In genomic region chr15:86773041-86773440, GRCm38 (mm10) we compare ENCODE assay signal across 30 mouse cellular contexts.
A peak's percentile ranks its signal among the peaks of the same experiment; 100 is the strongest.
DNase-seq lines count a peak whose midpoint lies in the region; ATAC-seq and TF ChIP-seq lines count a peak whose summit lies in the region.
"Had no signal": no experiment of that assay in that cellular context is flagged by ENCODE, and none has a peak within 500 bp of the region (broad histone marks: within the 10 kb centered on the region; RNA-seq: fewer than 3 reads in every experiment).

No protein-coding gene starts in this region.

- H3K27me3 ChIP-seq in lung, postnatal 0 days (replicated peaks; ENCODE audit: insufficient read depth, low read length), result no peaks in the 10 kb centered on the region
- H3K27me3 ChIP-seq: CH12.LX; embryonic facial prominence, embryonic 12.5 days; embryonic facial prominence, embryonic 15.5 days; heart, embryonic 15.5 days; hindbrain, embryonic 13.5 days had no signal

- peak; percentile 30 to 43 for DNase-seq in left cerebral cortex, adult 18-20 months (ENCODE audit: low spot score in 2 of 2)
- DNase-seq in left cerebral cortex, adult 8-10 months (ENCODE audit: low spot score in 2 of 2), result no peak
- DNase-seq in lung, postnatal 0 days (ENCODE audit: low spot score), result no peak
- no peak for DNase-seq in lung, postnatal 25 days (ENCODE audit: low spot score)
- peak; percentile 54 for DNase-seq in lung, postnatal 10 days
- DNase-seq in lung, postnatal 4 days, result peak; percentile 25 to 46
- DNase-seq in kidney, adult 11 months, result no peak
- DNase-seq: adrenal gland, postnatal 10 days; adrenal gland, postnatal 36 days; B cell, adult 2 months; cerebellum, adult 11 months; cerebellum, adult 2 months; cerebellum, adult 9-11 months; cerebellum, postnatal 25 days; forebrain, postnatal 0 days; gastrocnemius, postnatal 14 days; heart, adult 11 months; heart, postnatal 10 days; heart, postnatal 36 days had no signal

- H3K4me3 ChIP-seq in lung, postnatal 0 days (ENCODE audit: low read depth, low read length), result no peak overlapping the region
- H3K4me3 ChIP-seq: embryonic facial prominence, embryonic 12.5 days; embryonic facial prominence, embryonic 15.5 days; heart, embryonic 12.5 days; heart, embryonic 15.5 days; hindbrain, embryonic 10.5 days; hindbrain, embryonic 13.5 days had no signal

- no peak for TF ChIP-seq EP300 in lung, postnatal 0 days (IDR thresholded peaks at IDR 0.05)

- 32% methylated on average over 7 of the region's 7 CpGs for WGBS in lung, postnatal 0 days

- H3K9ac ChIP-seq in lung, postnatal 0 days (replicated peaks; ENCODE audit: low read depth), result no peak overlapping the region
- H3K9ac ChIP-seq: embryonic facial prominence, embryonic 12.5 days; embryonic facial prominence, embryonic 15.5 days; forebrain, postnatal 0 days; heart, embryonic 12.5 days; heart, embryonic 15.5 days; hindbrain, embryonic 13.5 days had no signal

- TF ChIP-seq CTCF in lung, postnatal 0 days (IDR thresholded peaks at IDR 0.05), result no peak

- H3K36me3 ChIP-seq in lung, postnatal 0 days (ENCODE audit: insufficient read depth, low read length), result no peaks in the 10 kb centered on the region
- H3K36me3 ChIP-seq: embryonic facial prominence, embryonic 12.5 days; embryonic facial prominence, embryonic 15.5 days; G1E; heart, embryonic 12.5 days; heart, embryonic 15.5 days; hindbrain, embryonic 10.5 days; hindbrain, embryonic 13.5 days had no signal

- no peaks in the 10 kb centered on the region for H3K9me3 ChIP-seq in lung, postnatal 0 days (ENCODE audit: low read length)
- H3K9me3 ChIP-seq: embryonic facial prominence, embryonic 12.5 days; embryonic facial prominence, embryonic 15.5 days; heart, embryonic 12.5 days; heart, embryonic 15.5 days; hindbrain, embryonic 10.5 days; hindbrain, embryonic 13.5 days had no signal

- peak; percentile 16; the same call in 1 of the 2 replicates for ATAC-seq in lung, postnatal 0 days
- ATAC-seq: forebrain, embryonic 14.5 days; forebrain, postnatal 0 days; hindbrain, embryonic 16.5 days; Patski had no signal

- no peaks in the 10 kb centered on the region; the same call in 1 of the 2 replicates for H3K4me1 ChIP-seq in lung, postnatal 0 days (ENCODE audit: insufficient read depth, low read depth, low read length)
- H3K4me1 ChIP-seq: embryonic facial prominence, embryonic 12.5 days; embryonic facial prominence, embryonic 15.5 days; heart, embryonic 12.5 days; heart, embryonic 15.5 days had no signal

- H3K27ac ChIP-seq in lung, postnatal 0 days (ENCODE audit: low read length), result no peak overlapping the region
- H3K27ac ChIP-seq: embryonic facial prominence, embryonic 12.5 days; embryonic facial prominence, embryonic 15.5 days; heart, embryonic 15.5 days; hindbrain, embryonic 10.5 days; hindbrain, embryonic 13.5 days had no signal

- no peak overlapping the region for H3K4me2 ChIP-seq in lung, postnatal 0 days (replicated peaks; ENCODE audit: low read depth, low read length)
- H3K4me2 ChIP-seq: embryonic facial prominence, embryonic 12.5 days; embryonic facial prominence, embryonic 15.5 days; heart, embryonic 12.5 days; heart, embryonic 15.5 days; hindbrain, embryonic 13.5 days had no signal

Comparison
In these comparisons a context has a peak if more than half of its experiments do, and no peak if none do; other contexts are left out.
1. DNase-seq: peak in left cerebral cortex, adult 18-20 months (2 of 2), lung, postnatal 10 days (single experiment) and lung, postnatal 4 days (2 of 2); none in left cerebral cortex, adult 8-10 months (0 of 2), lung, postnatal 0 days (single experiment), lung, postnatal 25 days (single experiment) and kidney, adult 11 months (single experiment).